Mouse (Mus musculus) lung, embryonic 14.5 days (tissue): ENCODE measurements around the gene Slc2a13. TPM values are rescaled to one million over a fixed set of nuclear protein-coding genes. Genes with fewer than 3 reads are reported as not detected.

Experiments
- ATAC-seq: fragments of 200-750 bp; cut with Nextera tagmentation; 2 replicates; pipeline ENCODE4 v1.8.0; 2017; ENCODE audit warnings: mild to moderate bottlenecking, moderate TSS enrichment, moderate library complexity; ENCODE audit not compliant: insufficient read depth
- DNase-seq: peaks from one replicate; pipeline ENCODE4 v3.0.0-alpha.2; 2015
- H3K27ac ChIP-seq: fragments of 300-500 bp; sonication (generic); 2 replicates; pipeline ENCODE4 v1.5.1; 2014; ENCODE audit warnings: low read depth, mild to moderate bottlenecking, moderate library complexity
- H3K27me3 ChIP-seq: fragments of 300-500 bp; sonication (generic); 2 replicates; pipeline ENCODE4 v1.6.1; 2014; ENCODE audit warnings: low read length, control low read depth; ENCODE audit not compliant: insufficient read depth
- H3K36me3 ChIP-seq: fragments of 300-500 bp; sonication (generic); 2 replicates; pipeline ENCODE4 v1.6.1; 2014; ENCODE audit warnings: control low read depth; ENCODE audit not compliant: insufficient read depth
- H3K4me1 ChIP-seq: fragments of 300-500 bp; sonication (generic); 2 replicates; pipeline ENCODE4 v1.6.1; 2014; ENCODE audit warnings: antibody characterized with exemption, control low read depth; ENCODE audit not compliant: insufficient read depth
- H3K4me2 ChIP-seq: fragments of 300-500 bp; sonication (generic); 2 replicates; pipeline ENCODE4 v1.6.1; 2014; ENCODE audit warnings: mild to moderate bottlenecking
- H3K4me3 ChIP-seq: fragments of 300-500 bp; sonication (generic); 2 replicates; pipeline ENCODE4 v1.5.1; 2014; ENCODE audit warnings: low read depth, low read length
- H3K9ac ChIP-seq: fragments of 300-500 bp; sonication (generic); 2 replicates; pipeline ENCODE4 v1.6.1; 2014
- H3K9me3 ChIP-seq: fragments of 300-500 bp; sonication (generic); 2 replicates; pipeline ENCODE4 v1.6.1; 2016; ENCODE audit warnings: low read depth, low read length, control low read depth
- CTCF ChIP-seq: IDR thresholded peaks from 2 replicates; pipeline ENCODE4 v1.5.1; 2016; ENCODE audit warnings: antibody characterized with exemption, low read depth
- WGBS: fragments of 180-500 bp; shearing (Covaris S2); extraction: QIAGEN DNeasy Blood & Tissue Kit; methylation state at CpG from one replicate; pipeline ENCODE4 v1.1.7; 2014; 5-methylcytosine and 5-hydroxymethylcytosine counted together
- polyA plus RNA-seq: library from polyadenylated mRNA; unstranded; fragments of >200 nt; fragmentation: Nextera tagmentation; extraction: Ambion mirVana; gene quantifications from 2 replicates; pipeline ENCODE4 v1.2.1, GENCODE M21; 2014

The Slc2a13 gene
- polyA plus RNA-seq, 1 experiment from 2014 or later = 1.5 TPM

DNA sequence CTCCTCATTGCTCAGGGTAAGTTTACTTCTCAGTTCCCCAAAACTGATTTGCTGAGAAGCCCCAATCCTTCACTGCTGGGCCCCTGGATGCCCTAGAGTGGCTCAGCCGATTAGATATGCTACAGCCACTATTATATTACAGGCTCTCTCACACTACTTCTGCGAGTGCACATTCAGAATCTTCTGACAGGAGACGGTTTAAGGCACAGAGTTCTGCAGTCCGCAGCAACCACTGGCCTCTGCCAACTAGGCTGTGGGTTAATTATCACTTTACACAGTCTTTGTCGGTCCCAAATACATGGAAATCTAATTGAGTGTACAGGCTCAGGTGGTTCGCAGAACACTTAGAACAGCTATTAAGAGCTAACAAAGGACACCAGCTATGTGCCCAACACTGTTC is 69.8 kb downstream of the Slc2a13 start:
- Histone ChIP-seq H3K9me3 (no peaks in the 10 kb centered on the region), H3K36me3 (no peaks in the 10 kb centered on the region), H3K4me1 (peaks cover 3% of the 10 kb centered on the region; the same call in 1 of the 2 replicates), H3K9ac (no peak overlapping the region), H3K4me2 (no peak overlapping the region), H3K27ac (no peak overlapping the region), H3K4me3 (no peak overlapping the region), H3K27me3 (no peaks in the 10 kb centered on the region)
- WGBS = 68% methylated on average over 6 of the region's 6 CpGs
- no peak for TF ChIP-seq CTCF
- DNase-seq (no peak), ATAC-seq (0 out of 2 replicates have a peak, but pooled peaks have one; percentile 24)

DNA sequence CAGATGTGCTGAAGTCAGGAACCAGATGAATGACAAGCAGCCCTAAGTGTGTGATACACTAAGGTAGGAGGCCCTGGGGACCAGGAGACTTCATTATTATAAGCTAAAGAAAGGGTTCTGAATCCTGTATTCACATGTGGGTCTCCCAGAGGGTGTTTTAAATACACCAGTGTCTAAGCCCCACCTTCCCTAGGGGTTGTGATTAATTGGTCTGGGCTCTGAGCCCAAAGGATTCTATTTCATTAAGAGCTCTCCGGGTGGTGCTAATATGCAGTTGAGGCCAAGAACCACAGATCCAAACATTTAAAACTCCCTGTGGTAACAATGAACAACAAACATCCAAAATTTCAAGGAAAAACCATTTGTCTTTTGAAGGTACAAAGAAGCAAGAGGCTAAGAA is 70.4 kb downstream of the Slc2a13 start:
- ATAC-seq = peak; percentile 76

DNA sequence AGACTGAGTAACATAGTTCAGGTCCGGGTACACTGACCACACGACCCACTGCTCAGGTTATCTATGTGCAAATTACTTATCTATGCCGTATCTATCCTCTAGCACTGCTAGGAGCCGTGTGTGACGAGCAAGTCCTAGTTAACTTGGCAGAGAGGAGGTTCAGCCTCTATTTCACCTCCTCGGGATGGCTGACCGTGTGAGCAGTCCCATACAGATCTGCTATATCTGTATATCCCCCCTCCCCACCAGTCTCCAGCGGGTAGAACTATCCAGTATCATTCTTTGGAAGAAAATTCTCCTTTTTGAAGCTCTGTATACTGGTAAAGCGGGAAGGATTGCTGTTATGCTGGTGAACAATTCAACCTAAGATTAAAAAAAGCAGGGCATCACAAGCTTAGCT is 70.8 kb downstream of the Slc2a13 start:
- Histone ChIP-seq H3K27ac (no peak overlapping the region), H3K4me1 (peaks cover 3% of the 10 kb centered on the region; the same call in 1 of the 2 replicates), H3K9me3 (no peaks in the 10 kb centered on the region), H3K36me3 (no peaks in the 10 kb centered on the region), H3K4me3 (no peak overlapping the region), H3K4me2 (no peak overlapping the region), H3K9ac (no peak overlapping the region), H3K27me3 (no peaks in the 10 kb centered on the region)
- WGBS = 59% methylated on average over 9 of the region's 9 CpGs
- no peak for TF ChIP-seq CTCF
- ATAC-seq = 0 out of 2 replicates have a peak, but pooled peaks have one; percentile 36
- DNase-seq = no peak

More for the DNA sequence above, 70.4 kb downstream of the Slc2a13 start:
- Histone ChIP-seq H3K27ac (no peak overlapping the region), H3K9me3 (no peaks in the 10 kb centered on the region), H3K27me3 (no peaks in the 10 kb centered on the region), H3K36me3 (no peaks in the 10 kb centered on the region), H3K4me1 (peaks cover 3% of the 10 kb centered on the region; the same call in 1 of the 2 replicates), H3K9ac (no peak overlapping the region), H3K4me2 (no peak overlapping the region), H3K4me3 (no peak overlapping the region)
- TF ChIP-seq CTCF = no peak
- WGBS = 6% methylated on average over 1 of the region's 1 CpGs
- DNase-seq = peak; percentile 81

GRCm38 (mm10) chr15:91495014-91495413 is 78.0 kb downstream of the Slc2a13 start:
- H3K36me3 ChIP-seq = no peaks in the 10 kb centered on the region
- no peak for TF ChIP-seq CTCF
- no peaks in the 10 kb centered on the region for H3K27me3 ChIP-seq
- H3K4me2 ChIP-seq = no peak overlapping the region
- H3K4me1 ChIP-seq = no peaks in the 10 kb centered on the region
- ATAC-seq (no peak), DNase-seq (peak; percentile 16)
- H3K4me3 ChIP-seq = no peak overlapping the region
- no peak overlapping the region for H3K27ac ChIP-seq
- no peaks in the 10 kb centered on the region for H3K9me3 ChIP-seq
- 72% methylated on average over 4 of the region's 4 CpGs for WGBS
- H3K9ac ChIP-seq = no peak overlapping the region

DNA sequence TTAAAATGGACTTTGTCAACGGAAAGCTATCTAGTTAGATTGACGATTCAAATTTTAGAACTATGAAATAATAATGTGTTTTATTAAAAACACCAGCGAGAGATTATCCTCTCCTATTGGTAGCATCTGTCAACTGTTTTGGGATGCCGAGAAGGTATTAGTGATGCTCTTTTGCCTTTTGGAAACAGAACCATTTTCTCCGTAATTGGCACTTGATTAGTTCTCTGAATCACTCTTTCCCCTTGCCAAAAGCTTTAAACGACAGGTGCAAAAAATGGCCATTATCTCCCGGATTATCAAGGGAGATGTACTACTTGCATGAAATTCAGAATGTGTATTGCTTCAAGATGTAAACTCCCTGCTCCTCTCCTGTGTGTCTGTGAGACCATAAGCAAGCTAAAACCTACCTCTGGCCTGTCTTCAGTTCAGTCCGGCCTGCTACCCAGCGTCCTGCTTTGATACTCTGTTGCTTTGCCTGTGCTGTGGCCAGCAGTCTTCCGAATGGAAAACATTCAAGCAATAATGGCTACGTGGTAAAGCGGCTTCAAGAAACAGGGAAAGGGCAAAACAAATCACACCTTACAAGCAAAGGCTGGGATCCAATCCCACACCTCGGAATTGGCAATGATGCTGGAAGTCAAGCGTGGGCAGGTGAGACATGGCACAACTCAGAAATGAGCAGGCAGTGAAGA is 93.0 kb downstream of the Slc2a13 start:
- H3K27ac ChIP-seq = no peak overlapping the region
- no peaks in the 10 kb centered on the region for H3K4me1 ChIP-seq
- no peaks in the 10 kb centered on the region for H3K27me3 ChIP-seq
- no peak for DNase-seq
- no peak overlapping the region for H3K4me3 ChIP-seq
- no peak overlapping the region for H3K9ac ChIP-seq
- no peaks in the 10 kb centered on the region for H3K36me3 ChIP-seq
- ATAC-seq = no peak
- no peak overlapping the region for H3K4me2 ChIP-seq
- no peak for TF ChIP-seq CTCF
- no peaks in the 10 kb centered on the region for H3K9me3 ChIP-seq
- WGBS = 87% methylated on average over 14 of the region's 14 CpGs

DNA sequence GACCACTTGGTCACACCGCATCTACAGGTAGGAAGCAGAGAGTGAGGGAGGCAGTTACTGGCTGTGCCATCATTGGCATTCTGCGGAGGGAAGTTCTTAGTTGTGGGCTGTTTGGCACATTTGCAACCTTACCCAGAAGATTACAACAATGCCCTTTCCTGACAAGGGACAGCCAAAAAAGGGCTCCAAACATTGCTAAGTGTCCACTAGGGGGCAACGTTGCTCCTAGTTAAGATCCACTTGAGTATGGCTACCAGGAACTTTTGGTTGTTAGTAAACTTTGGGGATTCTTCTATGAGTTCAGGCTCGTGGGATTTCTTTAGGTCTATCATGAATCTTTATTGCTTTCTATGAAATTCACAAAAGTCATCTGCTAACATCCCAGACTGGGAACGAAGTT is 95.3 kb downstream of the Slc2a13 start:
- H3K27me3 ChIP-seq = no peaks in the 10 kb centered on the region
- no peak overlapping the region for H3K4me2 ChIP-seq
- WGBS = 38% methylated on average over 5 of the region's 5 CpGs
- no peaks in the 10 kb centered on the region for H3K4me1 ChIP-seq
- H3K9ac ChIP-seq = no peak overlapping the region
- ATAC-seq = peak; percentile 47; the same call in 1 of the 2 replicates
- no peaks in the 10 kb centered on the region for H3K36me3 ChIP-seq
- DNase-seq = peak; percentile 91
- H3K9me3 ChIP-seq = no peaks in the 10 kb centered on the region
- H3K4me3 ChIP-seq = no peak overlapping the region
- TF ChIP-seq CTCF = peak; percentile 81
- H3K27ac ChIP-seq = no peak overlapping the region

DNA sequence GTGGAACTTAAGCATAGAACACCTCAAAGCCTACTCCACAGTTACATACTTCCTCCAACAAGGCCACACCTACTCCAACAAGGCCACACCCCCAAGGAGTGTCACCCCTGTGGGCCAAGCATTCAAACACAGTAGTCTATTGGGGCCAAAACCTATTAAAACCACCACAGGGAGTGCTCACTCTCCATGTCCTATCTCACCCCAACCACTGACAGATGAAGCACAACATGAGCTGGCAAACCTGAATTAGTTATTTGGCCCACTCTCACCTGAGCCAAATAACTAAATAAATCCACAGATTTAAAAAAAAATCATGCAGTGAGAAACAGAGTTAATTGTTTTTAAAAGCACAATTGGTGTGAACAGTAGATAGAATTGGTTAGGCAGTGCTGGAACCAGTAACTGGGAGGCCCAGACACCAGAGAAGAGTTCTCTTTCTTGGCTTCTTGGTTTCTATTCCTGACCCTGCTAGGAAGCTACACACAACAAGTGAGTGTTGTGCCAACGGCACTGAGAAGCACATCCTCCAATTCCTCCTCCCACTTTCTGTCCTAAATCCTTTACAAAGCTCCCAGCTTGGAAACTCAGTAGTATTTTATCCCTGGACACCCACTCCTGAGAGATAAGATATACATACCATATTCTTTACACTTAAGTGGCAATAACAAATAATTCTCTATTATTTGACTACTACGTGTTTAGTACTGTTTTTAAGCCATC is 99.2 kb downstream of the Slc2a13 start:
- H3K36me3 ChIP-seq = no peaks in the 10 kb centered on the region
- DNase-seq (no peak), ATAC-seq (no peak)
- H3K9me3 ChIP-seq = no peaks in the 10 kb centered on the region
- no peak overlapping the region for H3K4me2 ChIP-seq
- TF ChIP-seq CTCF = no peak
- no peak overlapping the region for H3K27ac ChIP-seq
- no peaks in the 10 kb centered on the region for H3K4me1 ChIP-seq
- H3K9ac ChIP-seq = no peak overlapping the region
- no peaks in the 10 kb centered on the region for H3K27me3 ChIP-seq
- WGBS = 75% methylated on average over 2 of the region's 2 CpGs
- H3K4me3 ChIP-seq = no peak overlapping the region
